Mouse (Mus musculus): ENCODE results near the gene Glis2.

DNA sequence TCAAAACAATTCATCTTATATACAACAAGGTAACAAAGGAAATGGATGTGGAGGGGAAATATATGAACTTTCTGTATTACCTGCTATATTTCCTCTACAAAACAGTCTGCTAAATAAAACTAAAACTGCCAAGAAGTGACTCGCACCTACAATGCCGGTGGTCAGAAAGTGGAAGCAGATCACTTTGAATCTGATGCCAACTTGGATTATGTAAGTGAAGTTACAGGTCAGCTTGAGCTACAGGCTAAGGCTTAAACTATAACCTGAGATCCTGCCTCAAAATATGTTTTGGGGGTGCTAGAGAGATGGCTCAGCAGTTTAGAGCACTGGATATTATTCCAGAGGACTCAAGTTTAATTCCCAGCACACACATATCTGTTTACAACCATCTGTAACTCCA is 71.2 kb downstream of the Glis2 start:
- no peak for TF ChIP-seq POLR2A (IDR thresholded peaks at IDR 0.05; ENCODE audit: insufficient read length, low read depth)
- TF ChIP-seq E2F4 (IDR thresholded peaks at IDR 0.05; ENCODE audit: insufficient read depth): no peak
- no peak for TF ChIP-seq USF1 (IDR thresholded peaks at IDR 0.05; ENCODE audit: low read depth)
- no peak for TF ChIP-seq CEBPB (IDR thresholded peaks at IDR 0.05; ENCODE audit: insufficient read depth, poor library complexity, severe bottlenecking)
- no peak for TF ChIP-seq TCF12 (IDR thresholded peaks at IDR 0.05; ENCODE audit: insufficient read depth, poor library complexity, severe bottlenecking)
- TF ChIP-seq POLR2AphosphoS2 (IDR thresholded peaks at IDR 0.05; ENCODE audit: insufficient read length, low read depth): no peak
- TF ChIP-seq MYOD1 (IDR thresholded peaks at IDR 0.05; ENCODE audit: control insufficient read depth in 1 of 3, insufficient read length in 2 of 3, low read depth in 2 of 3): no peak
- TF ChIP-seq TCF3 (IDR thresholded peaks at IDR 0.05; ENCODE audit: insufficient read length, low read depth): no peak
- no peak for TF ChIP-seq MAX (IDR thresholded peaks at IDR 0.05; ENCODE audit: low read depth)

All from myocyte (in vitro differentiated cells).